Mouse (Mus musculus): ENCODE results near the gene Lima1. TPM values are rescaled to one million over a fixed set of nuclear protein-coding genes. Genes with fewer than 3 reads are reported as not detected.

Lima1 gene
- polyA plus RNA-seq, 1 experiment = 22.2 TPM

DNA sequence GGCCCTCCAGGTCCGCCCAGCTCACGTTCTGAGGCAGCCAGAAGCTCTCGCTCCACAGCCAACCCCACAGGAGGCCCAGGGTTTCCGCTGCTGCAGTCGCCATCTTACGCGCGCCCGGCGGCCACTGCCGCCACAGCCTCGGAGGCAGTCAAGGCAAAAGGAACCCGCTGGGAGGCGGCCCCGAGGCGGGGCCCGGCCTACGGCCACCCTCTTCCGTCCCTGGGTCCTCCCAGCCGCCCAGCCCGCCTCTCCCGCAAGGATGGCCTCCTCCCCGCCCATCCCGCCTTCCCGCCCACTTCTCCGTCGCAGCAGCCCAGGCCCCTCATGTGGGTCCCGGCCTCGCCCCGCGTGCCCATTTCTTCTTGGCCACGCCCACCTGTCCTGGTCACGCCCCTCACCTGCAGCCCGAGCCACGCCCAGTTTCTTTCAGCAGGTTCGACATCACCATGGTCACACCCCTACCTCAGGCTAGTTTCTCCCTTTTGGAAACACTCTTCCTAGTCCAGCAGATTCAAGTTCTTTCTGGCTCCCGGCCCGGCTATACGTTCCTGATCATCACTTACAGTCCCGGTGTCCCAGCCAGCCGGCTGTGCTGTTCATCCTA is 102.9 kb downstream of the Lima1 start:
- DNase-seq (ENCODE audit: low read depth) = peak; percentile 92
- no peak for TF ChIP-seq CTCF (IDR thresholded peaks at IDR 0.05; ENCODE audit: borderline replicate concordance, extremely low read depth, insufficient read depth, insufficient read length)
- peak; percentile 85 for TF ChIP-seq POLR2A (IDR thresholded peaks at IDR 0.05; ENCODE audit: borderline replicate concordance, extremely low read depth, insufficient read depth, insufficient read length, poor library complexity, severe bottlenecking)

DNA sequence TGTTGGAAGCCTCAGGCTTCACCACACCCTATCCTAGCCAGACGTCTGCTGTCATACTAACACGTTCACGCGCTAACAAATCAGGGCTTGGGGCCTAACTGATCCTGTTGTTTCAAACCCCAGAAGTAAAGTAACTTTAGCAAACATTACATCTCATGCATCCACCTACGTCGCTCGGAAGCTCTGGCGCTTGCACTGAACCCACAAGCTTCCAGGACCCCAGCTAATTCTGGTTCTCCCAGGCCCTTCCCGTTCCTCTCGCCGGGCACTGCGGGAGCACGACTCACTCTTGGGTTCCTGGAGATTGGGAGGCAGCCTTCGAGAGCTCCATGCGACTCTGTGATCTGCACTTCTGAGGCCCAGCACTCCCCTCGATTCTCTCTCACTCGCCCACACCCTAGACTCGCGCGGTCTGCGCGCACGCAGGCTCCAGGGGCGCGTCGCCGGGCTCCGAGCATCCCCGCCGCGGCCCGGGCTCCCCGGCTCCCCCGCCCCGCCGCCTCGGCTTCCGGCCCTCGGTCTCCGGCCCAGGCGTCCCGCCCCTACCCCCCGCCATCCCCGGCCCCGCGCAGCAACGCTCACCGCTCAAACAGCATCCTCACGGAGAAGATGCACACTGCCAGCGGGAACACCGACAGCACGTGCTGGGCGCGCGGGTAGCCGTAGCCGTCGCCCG is 103.5 kb downstream of the Lima1 start:
- DNase-seq (ENCODE audit: low read depth) = peak; percentile 64
- no peak for TF ChIP-seq CTCF (IDR thresholded peaks at IDR 0.05; ENCODE audit: borderline replicate concordance, extremely low read depth, insufficient read depth, insufficient read length)
- TF ChIP-seq POLR2A (IDR thresholded peaks at IDR 0.05; ENCODE audit: borderline replicate concordance, extremely low read depth, insufficient read depth, insufficient read length, poor library complexity, severe bottlenecking) = no peak; the same call in 1 of the 2 replicates

DNA sequence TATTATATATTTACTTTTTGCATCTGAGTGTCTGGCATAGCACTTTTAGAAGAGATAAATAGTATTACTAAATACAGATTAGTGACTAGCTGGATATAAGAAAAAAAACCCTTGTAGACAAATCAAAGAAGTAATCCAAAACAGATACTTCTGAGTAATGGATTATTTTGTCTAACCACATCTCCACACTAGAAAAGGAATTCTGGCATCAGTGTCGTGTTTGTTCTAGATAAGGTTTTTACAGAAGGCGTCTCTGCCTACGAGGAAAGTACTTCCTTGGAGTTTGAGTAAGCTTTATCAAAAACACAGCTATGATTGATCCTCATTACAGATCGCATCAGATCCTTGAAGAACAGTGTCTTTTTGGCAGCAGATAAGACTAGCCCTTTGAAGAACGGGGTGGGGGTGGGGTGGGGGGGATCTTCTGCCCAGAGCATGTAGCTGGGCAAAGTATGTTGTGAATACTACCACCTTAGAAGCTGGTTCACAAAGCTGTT is 104.2 kb downstream of the Lima1 start:
- DNase-seq (ENCODE audit: low read depth) = no peak
- TF ChIP-seq POLR2A (IDR thresholded peaks at IDR 0.05; ENCODE audit: borderline replicate concordance, extremely low read depth, insufficient read depth, insufficient read length, poor library complexity, severe bottlenecking) (no peak), CTCF (IDR thresholded peaks at IDR 0.05; ENCODE audit: borderline replicate concordance, extremely low read depth, insufficient read depth, insufficient read length) (no peak)

DNA sequence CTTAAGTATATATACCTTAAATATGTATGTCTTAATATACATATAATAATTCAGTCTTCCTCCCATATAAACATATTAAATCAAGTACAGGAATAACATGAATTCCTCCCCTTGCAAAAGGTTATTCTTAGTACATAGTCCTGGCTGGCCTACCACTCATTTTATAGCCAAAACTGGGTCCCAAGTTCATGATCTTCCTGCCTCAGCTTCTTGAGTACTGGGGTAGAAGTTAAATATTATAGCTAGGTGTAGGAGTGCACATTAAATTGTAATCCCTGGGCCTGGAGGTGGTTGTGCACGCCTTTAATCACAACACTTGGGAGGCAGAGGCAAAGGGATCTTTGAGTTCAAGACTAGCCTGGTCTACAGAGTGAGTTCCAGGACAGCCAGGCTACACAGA is 106.5 kb downstream of the Lima1 start:
- TF ChIP-seq CTCF (IDR thresholded peaks at IDR 0.05; ENCODE audit: borderline replicate concordance, extremely low read depth, insufficient read depth, insufficient read length) (no peak), POLR2A (IDR thresholded peaks at IDR 0.05; ENCODE audit: borderline replicate concordance, extremely low read depth, insufficient read depth, insufficient read length, poor library complexity, severe bottlenecking) (no peak)
- DNase-seq (ENCODE audit: low read depth) = no peak

DNA sequence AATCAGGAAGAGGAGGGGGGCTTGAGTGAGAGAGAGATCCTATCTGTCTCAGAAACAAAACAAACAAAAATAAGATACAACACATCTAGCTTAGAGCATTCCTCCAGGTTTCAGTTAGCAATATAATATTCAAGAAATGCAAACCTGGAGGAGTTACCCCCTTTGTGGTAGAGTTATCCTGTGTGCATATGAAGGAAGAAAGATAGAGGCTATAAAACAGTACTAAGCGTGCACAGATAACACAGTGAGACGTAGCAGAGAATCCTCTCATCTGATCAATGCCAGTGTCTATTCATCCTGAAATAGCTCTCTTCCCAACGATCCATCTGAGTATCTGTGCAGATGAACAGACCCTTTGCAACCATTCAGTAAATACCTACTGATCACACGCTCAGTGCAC is 107.8 kb downstream of the Lima1 start:
- DNase-seq (ENCODE audit: low read depth) = no peak
- TF ChIP-seq POLR2A (IDR thresholded peaks at IDR 0.05; ENCODE audit: borderline replicate concordance, extremely low read depth, insufficient read depth, insufficient read length, poor library complexity, severe bottlenecking) (no peak), CTCF (IDR thresholded peaks at IDR 0.05; ENCODE audit: borderline replicate concordance, extremely low read depth, insufficient read depth, insufficient read length) (no peak)

DNA sequence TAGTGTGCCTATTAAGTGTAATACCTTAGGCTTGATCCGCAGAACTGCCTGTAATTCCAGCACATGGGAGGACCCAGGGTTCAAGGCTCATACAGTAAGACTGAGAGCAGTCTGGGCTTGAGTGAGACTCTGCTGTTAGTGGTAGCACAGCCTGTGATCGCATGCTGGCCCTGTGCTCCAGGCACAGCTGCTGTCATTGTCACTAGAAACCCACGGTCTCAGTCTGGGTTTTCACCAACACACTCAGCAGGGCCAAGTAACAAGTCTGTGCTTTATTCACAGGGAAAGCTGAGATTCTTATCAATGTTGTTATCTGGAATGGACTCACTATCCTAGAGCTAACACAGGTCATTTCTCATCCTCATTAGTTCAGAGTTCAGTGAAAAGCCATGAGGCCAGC is 121.1 kb downstream of the Lima1 start:
- TF ChIP-seq CTCF (IDR thresholded peaks at IDR 0.05; ENCODE audit: borderline replicate concordance, extremely low read depth, insufficient read depth, insufficient read length) (no peak), POLR2A (IDR thresholded peaks at IDR 0.05; ENCODE audit: borderline replicate concordance, extremely low read depth, insufficient read depth, insufficient read length, poor library complexity, severe bottlenecking) (no peak)
- DNase-seq (ENCODE audit: low read depth) = peak; percentile 2

DNA sequence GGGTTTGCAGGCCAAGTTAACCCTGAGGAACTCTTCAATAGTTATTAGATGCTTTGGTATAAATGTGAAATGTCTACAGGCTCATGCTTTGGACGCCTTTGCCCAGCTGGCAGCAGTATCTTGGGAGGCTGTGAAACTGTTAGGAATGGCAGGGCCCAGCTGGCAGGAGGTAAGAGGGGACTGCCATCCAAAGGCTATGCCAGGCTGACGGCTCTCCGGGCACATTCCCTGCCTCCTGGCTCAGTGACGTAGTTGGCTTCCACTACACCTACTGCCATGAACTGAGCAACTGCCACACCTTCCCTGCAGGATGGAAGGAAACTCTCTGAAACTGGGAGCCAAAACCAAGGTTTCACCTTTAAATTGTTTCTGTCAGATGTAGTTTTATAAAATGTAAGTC is 135.0 kb downstream of the Lima1 start:
- no peak for DNase-seq (ENCODE audit: low read depth)
- no peak for TF ChIP-seq CTCF (IDR thresholded peaks at IDR 0.05; ENCODE audit: borderline replicate concordance, extremely low read depth, insufficient read depth, insufficient read length)
- TF ChIP-seq POLR2A (IDR thresholded peaks at IDR 0.05; ENCODE audit: borderline replicate concordance, extremely low read depth, insufficient read depth, insufficient read length, poor library complexity, severe bottlenecking) = no peak

DNA sequence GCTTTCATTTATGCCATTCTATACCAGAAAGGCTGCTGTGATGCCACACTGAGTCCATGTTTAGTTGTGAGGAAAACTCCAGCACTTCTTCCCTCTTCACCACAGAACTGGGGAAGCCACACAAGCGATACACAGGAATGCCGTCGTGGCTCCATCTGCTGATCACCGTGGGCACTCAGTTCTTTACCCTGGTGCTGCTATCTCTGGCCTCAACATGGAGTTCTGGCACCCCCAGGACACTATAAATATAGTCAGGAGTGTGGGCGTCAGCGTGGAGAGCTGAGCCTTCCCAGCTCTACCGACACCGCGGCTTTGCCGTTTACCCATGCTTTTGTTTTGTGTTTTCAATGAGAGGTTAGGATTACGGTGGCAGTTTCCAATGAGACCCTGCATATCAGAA is 138.6 kb downstream of the Lima1 start:
- no peak for DNase-seq (ENCODE audit: low read depth)
- TF ChIP-seq CTCF (IDR thresholded peaks at IDR 0.05; ENCODE audit: borderline replicate concordance, extremely low read depth, insufficient read depth, insufficient read length) (no peak), POLR2A (IDR thresholded peaks at IDR 0.05; ENCODE audit: borderline replicate concordance, extremely low read depth, insufficient read depth, insufficient read length, poor library complexity, severe bottlenecking) (no peak)

DNA sequence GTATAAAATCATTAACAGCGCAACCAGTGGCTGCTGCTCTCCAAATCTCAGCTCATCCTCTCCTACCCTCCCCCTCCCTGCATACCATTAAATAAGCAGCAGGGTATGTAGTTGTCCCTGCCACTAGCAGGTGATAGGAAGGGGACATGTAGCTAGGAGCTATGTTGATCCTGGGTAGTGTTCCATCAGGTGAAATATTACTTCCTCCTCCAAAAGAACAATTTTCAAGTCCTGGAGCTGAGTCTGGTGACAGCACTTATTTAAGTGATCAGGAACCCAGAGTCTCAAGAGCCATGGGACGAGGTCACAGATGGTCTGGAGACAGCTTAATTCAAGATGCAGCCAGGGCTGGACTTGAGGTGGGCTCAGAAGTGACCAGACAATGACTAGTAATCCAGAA is 139.6 kb downstream of the Lima1 start:
- no peak for DNase-seq (ENCODE audit: low read depth)
- TF ChIP-seq CTCF (IDR thresholded peaks at IDR 0.05; ENCODE audit: borderline replicate concordance, extremely low read depth, insufficient read depth, insufficient read length) (no peak), POLR2A (IDR thresholded peaks at IDR 0.05; ENCODE audit: borderline replicate concordance, extremely low read depth, insufficient read depth, insufficient read length, poor library complexity, severe bottlenecking) (no peak)

DNA sequence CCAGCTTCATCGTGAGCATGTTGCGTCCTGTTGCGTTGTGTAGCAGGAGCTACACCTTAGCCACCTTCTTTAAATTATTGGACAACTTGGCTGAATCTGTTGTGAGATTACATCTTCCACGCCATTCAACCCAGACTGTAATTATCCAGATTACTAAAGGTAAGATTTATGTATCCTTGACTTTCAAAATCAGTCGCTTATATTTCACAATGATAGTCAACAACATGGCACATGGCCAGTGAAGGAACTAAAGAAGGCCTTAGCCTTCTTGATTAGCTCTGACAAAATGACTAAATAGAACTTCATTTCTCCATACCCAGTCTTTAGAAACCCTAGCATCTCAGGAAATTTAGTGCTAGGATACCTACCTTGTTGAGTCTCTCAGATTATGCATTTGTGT is 142.1 kb downstream of the Lima1 start:
- no peak for DNase-seq (ENCODE audit: low read depth)
- TF ChIP-seq POLR2A (IDR thresholded peaks at IDR 0.05; ENCODE audit: borderline replicate concordance, extremely low read depth, insufficient read depth, insufficient read length, poor library complexity, severe bottlenecking) = no peak
- TF ChIP-seq CTCF (IDR thresholded peaks at IDR 0.05; ENCODE audit: borderline replicate concordance, extremely low read depth, insufficient read depth, insufficient read length) = no peak

DNA sequence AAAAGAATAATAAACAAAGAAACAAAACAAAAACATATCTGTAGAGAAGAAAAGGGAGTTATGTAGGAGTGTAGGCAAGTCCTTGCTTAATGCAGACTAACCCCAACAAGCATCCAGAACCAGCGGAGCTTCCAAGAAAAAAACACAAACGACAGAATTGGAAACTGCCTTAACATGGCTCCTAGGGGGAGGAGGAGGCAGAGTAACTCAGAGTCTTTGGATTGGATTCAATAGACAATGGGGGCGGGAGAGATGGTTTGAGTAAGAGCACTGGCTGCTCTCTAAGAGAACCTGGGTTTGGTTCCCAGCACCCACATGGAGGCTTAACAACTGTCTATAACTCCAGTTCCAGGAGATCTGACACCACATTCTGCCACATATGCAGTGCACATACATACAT is 143.6 kb downstream of the Lima1 start:
- TF ChIP-seq POLR2A (IDR thresholded peaks at IDR 0.05; ENCODE audit: borderline replicate concordance, extremely low read depth, insufficient read depth, insufficient read length, poor library complexity, severe bottlenecking) = no peak
- no peak for TF ChIP-seq CTCF (IDR thresholded peaks at IDR 0.05; ENCODE audit: borderline replicate concordance, extremely low read depth, insufficient read depth, insufficient read length)
- DNase-seq (ENCODE audit: low read depth) = no peak

DNA sequence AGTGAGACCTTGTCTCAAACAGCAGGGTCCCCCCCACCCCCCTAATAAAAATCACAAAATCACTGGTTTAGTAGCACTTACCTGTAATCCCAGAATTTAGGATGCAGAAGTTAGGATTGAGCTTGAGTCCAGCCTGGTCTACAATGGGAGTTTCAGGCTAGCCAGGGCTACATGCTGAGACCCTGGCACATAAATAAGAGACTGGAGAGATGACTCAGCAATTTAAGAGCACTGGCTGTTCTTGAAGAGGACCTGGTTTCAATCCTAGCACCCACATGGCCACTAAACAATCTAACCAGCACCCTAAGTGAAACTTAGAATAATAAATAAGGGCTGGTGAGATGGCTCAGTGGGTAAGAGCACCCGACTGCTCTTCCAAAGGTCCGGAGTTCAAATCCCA is 144.1 kb downstream of the Lima1 start:
- DNase-seq (ENCODE audit: low read depth) = no peak
- no peak for TF ChIP-seq POLR2A (IDR thresholded peaks at IDR 0.05; ENCODE audit: borderline replicate concordance, extremely low read depth, insufficient read depth, insufficient read length, poor library complexity, severe bottlenecking)
- no peak for TF ChIP-seq CTCF (IDR thresholded peaks at IDR 0.05; ENCODE audit: borderline replicate concordance, extremely low read depth, insufficient read depth, insufficient read length)

Measured in brain, embryonic 14.5 days (tissue).